Mouse (Mus musculus): ENCODE measurements around the gene Filip1. TPM values are rescaled to one million over a fixed set of nuclear protein-coding genes. Genes with fewer than 3 reads are reported as not detected.
A peak's percentile ranks its signal among the peaks of the same experiment; 100 is the strongest.

Filip1 gene
- polyA plus RNA-seq, 1 experiment from 2014 or later = 10.1 TPM

DNA sequence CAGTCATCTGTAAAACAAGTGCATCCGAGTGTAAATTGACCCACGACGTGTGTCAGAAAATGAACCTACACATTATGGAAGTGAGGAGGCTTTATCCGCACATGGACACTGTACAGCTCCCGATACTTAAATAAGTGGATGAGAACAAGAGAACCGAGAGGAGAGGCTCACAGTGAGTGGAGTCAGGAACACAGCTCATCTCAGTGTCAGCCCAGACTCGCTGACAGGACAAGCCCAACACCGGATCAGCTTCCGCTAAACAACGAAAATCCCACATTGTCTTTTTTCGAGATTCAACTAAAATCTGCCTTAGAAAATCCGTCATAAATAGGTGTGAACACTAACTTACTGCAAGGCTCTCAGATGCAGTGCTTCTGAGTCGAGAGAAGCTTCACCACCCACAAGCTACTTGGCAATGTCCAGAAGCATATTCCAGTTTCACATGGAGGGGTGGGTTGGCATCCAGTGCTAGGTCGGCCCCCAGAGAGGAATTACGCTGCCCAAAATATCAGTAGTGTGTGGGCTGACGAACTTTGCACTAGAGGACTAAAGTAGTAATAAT is 22.1 kb downstream of the Filip1 start:
- 67% methylated on average over 16 of the region's 16 CpGs for WGBS
- no peak for DNase-seq (ENCODE audit: low spot score)
- TF ChIP-seq CTCF (IDR thresholded peaks at IDR 0.05) = no peak
- no peak for TF ChIP-seq EP300 (IDR thresholded peaks at IDR 0.05)

DNA sequence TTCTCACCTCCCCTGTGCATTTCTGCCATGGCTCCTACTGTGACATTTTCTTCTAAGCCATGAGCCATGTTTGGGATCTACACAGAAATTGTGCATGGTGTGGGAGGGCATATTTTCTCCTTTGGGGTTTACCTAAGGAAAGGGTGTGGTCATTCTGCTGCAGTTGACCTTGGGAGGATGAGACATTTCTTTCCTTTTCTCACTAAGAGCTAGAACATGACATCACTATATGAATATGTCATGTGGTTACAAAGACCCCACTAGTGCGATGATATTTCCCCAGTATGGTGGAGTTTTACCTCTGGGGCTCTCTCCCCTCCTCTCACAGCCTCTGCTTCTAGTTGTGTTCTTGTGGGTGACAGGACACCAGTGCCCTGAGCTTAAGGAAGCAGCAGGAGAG is 22.9 kb downstream of the Filip1 start:
- Histone ChIP-seq H3K27me3 (replicated peaks; ENCODE audit: insufficient read depth, low read length) (no peaks in the 10 kb centered on the region), H3K9ac (replicated peaks; ENCODE audit: low read depth) (no peak overlapping the region), H3K27ac (ENCODE audit: low read length) (no peak overlapping the region), H3K4me1 (ENCODE audit: insufficient read depth, low read depth, low read length) (no peaks in the 10 kb centered on the region), H3K4me2 (replicated peaks; ENCODE audit: low read depth, low read length) (no peak overlapping the region), H3K36me3 (ENCODE audit: insufficient read depth, low read length) (no peaks in the 10 kb centered on the region), H3K4me3 (ENCODE audit: low read depth, low read length) (no peak overlapping the region), H3K9me3 (ENCODE audit: low read length) (no peaks in the 10 kb centered on the region)
- DNase-seq (ENCODE audit: low spot score) (no peak), ATAC-seq (no peak)
- 41% methylated on average over 1 of the region's 1 CpGs for WGBS
- TF ChIP-seq CTCF (IDR thresholded peaks at IDR 0.05) = no peak
- TF ChIP-seq EP300 (IDR thresholded peaks at IDR 0.05) = no peak

More for the DNA sequence above, 22.1 kb downstream of the Filip1 start:
- Histone ChIP-seq H3K4me2 (replicated peaks; ENCODE audit: low read depth, low read length) (no peak overlapping the region), H3K27me3 (replicated peaks; ENCODE audit: insufficient read depth, low read length) (no peaks in the 10 kb centered on the region), H3K9me3 (ENCODE audit: low read length) (no peaks in the 10 kb centered on the region), H3K4me3 (ENCODE audit: low read depth, low read length) (no peak overlapping the region), H3K9ac (replicated peaks; ENCODE audit: low read depth) (no peak overlapping the region), H3K27ac (ENCODE audit: low read length) (no peak overlapping the region), H3K4me1 (ENCODE audit: insufficient read depth, low read depth, low read length) (no peaks in the 10 kb centered on the region), H3K36me3 (ENCODE audit: insufficient read depth, low read length) (no peaks in the 10 kb centered on the region)
- no peak for ATAC-seq

DNA sequence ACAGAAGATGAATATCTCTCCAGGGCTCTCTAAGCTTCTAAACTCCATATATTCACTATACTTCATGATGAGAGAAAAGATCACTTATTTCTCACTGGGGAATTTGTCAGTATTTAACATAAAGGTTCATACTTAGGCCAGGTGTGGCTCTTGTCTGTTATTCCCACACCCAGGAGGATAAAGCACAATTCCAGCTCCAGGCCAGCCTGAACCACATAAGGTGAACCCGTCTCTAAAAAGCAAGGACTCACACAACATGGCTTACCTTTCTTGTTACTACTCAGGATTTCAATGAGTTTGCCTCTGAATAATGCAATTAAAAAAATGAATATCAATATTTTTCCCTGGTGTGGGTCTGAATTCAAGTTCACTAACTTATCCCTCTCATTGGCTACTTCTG is 23.6 kb downstream of the Filip1 start:
- DNase-seq (ENCODE audit: low spot score) (no peak), ATAC-seq (no peak)
- H3K4me1 ChIP-seq (ENCODE audit: insufficient read depth, low read depth, low read length) = no peaks in the 10 kb centered on the region
- H3K27ac ChIP-seq (ENCODE audit: low read length) = no peak overlapping the region
- 89% methylated on average over 1 of the region's 1 CpGs for WGBS
- H3K4me2 ChIP-seq (replicated peaks; ENCODE audit: low read depth, low read length) = no peak overlapping the region
- no peaks in the 10 kb centered on the region for H3K9me3 ChIP-seq (ENCODE audit: low read length)
- H3K9ac ChIP-seq (replicated peaks; ENCODE audit: low read depth) = no peak overlapping the region
- no peak for TF ChIP-seq EP300 (IDR thresholded peaks at IDR 0.05)
- no peak for TF ChIP-seq CTCF (IDR thresholded peaks at IDR 0.05)
- H3K27me3 ChIP-seq (replicated peaks; ENCODE audit: insufficient read depth, low read length) = no peaks in the 10 kb centered on the region
- H3K4me3 ChIP-seq (ENCODE audit: low read depth, low read length) = no peak overlapping the region
- no peaks in the 10 kb centered on the region for H3K36me3 ChIP-seq (ENCODE audit: insufficient read depth, low read length)

GRCm38 (mm10) chr9:79983244-79983643 is 29.4 kb downstream of the Filip1 start:
- Histone ChIP-seq H3K36me3 (ENCODE audit: insufficient read depth, low read length) (no peaks in the 10 kb centered on the region), H3K9ac (replicated peaks; ENCODE audit: low read depth) (no peak overlapping the region), H3K4me3 (ENCODE audit: low read depth, low read length) (no peak overlapping the region), H3K9me3 (ENCODE audit: low read length) (no peaks in the 10 kb centered on the region), H3K27me3 (replicated peaks; ENCODE audit: insufficient read depth, low read length) (no peaks in the 10 kb centered on the region), H3K4me1 (ENCODE audit: insufficient read depth, low read depth, low read length) (peaks cover 8% of the 10 kb centered on the region; the same call in 1 of the 2 replicates), H3K27ac (ENCODE audit: low read length) (no peak overlapping the region), H3K4me2 (replicated peaks; ENCODE audit: low read depth, low read length) (no peak overlapping the region)
- DNase-seq (ENCODE audit: low spot score) = no peak
- WGBS = 84% methylated on average over 10 of the region's 10 CpGs
- ATAC-seq = no peak
- no peak for TF ChIP-seq CTCF (IDR thresholded peaks at IDR 0.05)
- TF ChIP-seq EP300 (IDR thresholded peaks at IDR 0.05) = no peak

DNA sequence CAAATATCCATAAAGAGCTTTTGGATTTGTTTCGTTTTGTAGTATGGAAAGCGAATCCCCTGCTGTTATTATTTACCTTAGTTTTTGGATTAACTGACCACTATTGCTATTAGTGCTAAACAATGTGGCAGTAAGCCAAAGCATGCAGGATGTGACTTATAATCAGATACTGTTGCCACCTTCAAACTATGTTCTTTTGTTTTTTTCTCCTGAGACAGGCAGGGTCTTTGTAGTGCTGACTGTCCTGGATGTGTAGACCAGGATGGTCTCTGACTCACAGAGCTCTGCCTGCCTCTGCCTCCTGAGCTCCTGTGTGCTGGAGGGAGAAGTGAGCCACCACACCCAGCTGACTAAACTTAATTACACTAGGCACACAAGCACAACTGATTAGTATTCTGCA is 33.4 kb downstream of the Filip1 start:
- H3K27ac ChIP-seq (ENCODE audit: low read length) = no peak overlapping the region
- WGBS = 76% methylated on average over 2 of the region's 2 CpGs

DNA sequence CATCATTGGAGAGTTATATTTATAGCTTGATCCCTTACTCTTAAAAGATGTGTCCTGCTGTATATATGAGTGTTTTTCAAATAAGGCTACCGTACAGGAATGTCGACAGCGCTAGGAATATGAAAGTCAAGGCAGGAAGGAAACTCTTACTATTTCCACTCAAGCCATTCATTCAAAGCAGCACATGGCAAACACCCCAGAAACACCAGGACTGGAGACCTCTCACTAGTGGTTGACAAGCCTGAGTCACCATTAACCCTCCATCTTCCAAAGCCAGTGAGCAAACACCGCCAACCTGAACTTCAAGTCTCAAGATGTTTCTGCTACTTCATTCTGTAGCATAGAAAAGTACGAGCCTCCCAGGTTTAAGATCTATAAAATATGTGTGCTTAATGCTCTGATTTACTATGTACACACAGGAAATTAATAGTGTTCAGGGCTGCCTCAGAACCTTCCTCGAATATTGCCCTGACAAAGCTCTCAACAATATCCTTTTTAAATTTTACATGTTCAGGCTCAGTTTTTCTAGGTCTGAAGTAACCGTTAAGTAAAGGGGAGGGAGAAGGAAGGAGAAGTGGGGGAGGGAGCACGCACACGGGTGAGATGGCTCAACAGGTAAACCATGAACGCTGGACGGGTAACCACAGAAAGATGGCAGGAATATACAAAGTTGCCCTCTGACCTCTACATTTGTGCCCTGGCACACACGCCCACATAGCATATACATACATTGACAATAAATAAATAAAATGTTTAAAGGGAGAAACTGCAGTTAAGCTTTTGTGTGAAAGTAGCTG is 34.2 kb downstream of the Filip1 start:
- WGBS = 23% methylated on average over 12 of the region's 12 CpGs
- DNase-seq (ENCODE audit: low spot score) = peak; percentile 91
- peak overlapping the region; percentile 58 for H3K9ac ChIP-seq (replicated peaks; ENCODE audit: low read depth)
- peak; percentile 80 for ATAC-seq
- H3K4me3 ChIP-seq (ENCODE audit: low read depth, low read length) = peak overlapping the region; percentile 44
- TF ChIP-seq EP300 (IDR thresholded peaks at IDR 0.05) = no peak; the same call in 1 of the 2 replicates
- no peak for TF ChIP-seq CTCF (IDR thresholded peaks at IDR 0.05)
- peak overlapping the region; percentile 70 for H3K4me2 ChIP-seq (replicated peaks; ENCODE audit: low read depth, low read length)
- H3K36me3 ChIP-seq (ENCODE audit: insufficient read depth, low read length) = no peaks in the 10 kb centered on the region
- H3K27me3 ChIP-seq (replicated peaks; ENCODE audit: insufficient read depth, low read length) = no peaks in the 10 kb centered on the region
- H3K27ac ChIP-seq (ENCODE audit: low read length) = peak overlapping the region; percentile 87; the same call in 1 of the 2 replicates
- H3K4me1 ChIP-seq (ENCODE audit: insufficient read depth, low read depth, low read length) = peaks cover 11% of the 10 kb centered on the region; the same call in 1 of the 2 replicates
- no peaks in the 10 kb centered on the region for H3K9me3 ChIP-seq (ENCODE audit: low read length)

More for the DNA sequence above, 33.4 kb downstream of the Filip1 start:
- ATAC-seq = peak; percentile 13; the same call in 1 of the 2 replicates
- Histone ChIP-seq H3K36me3 (ENCODE audit: insufficient read depth, low read length) (no peaks in the 10 kb centered on the region), H3K4me3 (ENCODE audit: low read depth, low read length) (no peak overlapping the region), H3K9me3 (ENCODE audit: low read length) (no peaks in the 10 kb centered on the region), H3K4me1 (ENCODE audit: insufficient read depth, low read depth, low read length) (peaks cover 11% of the 10 kb centered on the region; the same call in 1 of the 2 replicates), H3K27me3 (replicated peaks; ENCODE audit: insufficient read depth, low read length) (no peaks in the 10 kb centered on the region), H3K4me2 (replicated peaks; ENCODE audit: low read depth, low read length) (no peak overlapping the region), H3K9ac (replicated peaks; ENCODE audit: low read depth) (no peak overlapping the region)
- DNase-seq (ENCODE audit: low spot score) = peak; percentile 21
- TF ChIP-seq EP300 (IDR thresholded peaks at IDR 0.05) (no peak), CTCF (IDR thresholded peaks at IDR 0.05) (no peak)
